Mouse (Mus musculus): ENCODE results near the gene Rbpjl.

Gene Rbpjl

GRCm38 (mm10) chr2:164389499-164389898, 13.4 kb upstream of the Rbpjl start:
- DNase-seq (ENCODE audit: low spot score in 2 of 2) = peak; percentile 58 to 82

DNA sequence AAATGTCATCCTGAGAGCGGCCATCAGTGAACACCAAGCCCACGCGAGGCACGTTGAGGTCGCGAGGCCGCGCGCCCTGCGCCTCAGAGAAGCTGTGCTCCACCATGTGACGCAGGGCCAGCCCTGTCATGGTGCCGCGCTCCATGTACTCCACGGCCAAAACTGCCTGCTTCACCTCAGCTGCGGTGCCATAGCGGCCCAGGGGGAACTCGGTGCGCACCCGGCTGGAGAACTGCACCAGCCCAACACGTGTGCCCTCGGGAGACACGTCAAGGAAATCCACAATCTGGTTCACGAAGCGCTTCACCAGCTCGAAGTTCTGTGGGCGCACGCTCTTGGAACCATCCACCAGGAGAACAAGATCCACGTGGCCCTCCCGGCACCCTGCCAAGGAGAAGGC, 9.8 kb upstream of the Rbpjl start:
- DNase-seq (ENCODE audit: low spot score in 2 of 2) = no peak

DNA sequence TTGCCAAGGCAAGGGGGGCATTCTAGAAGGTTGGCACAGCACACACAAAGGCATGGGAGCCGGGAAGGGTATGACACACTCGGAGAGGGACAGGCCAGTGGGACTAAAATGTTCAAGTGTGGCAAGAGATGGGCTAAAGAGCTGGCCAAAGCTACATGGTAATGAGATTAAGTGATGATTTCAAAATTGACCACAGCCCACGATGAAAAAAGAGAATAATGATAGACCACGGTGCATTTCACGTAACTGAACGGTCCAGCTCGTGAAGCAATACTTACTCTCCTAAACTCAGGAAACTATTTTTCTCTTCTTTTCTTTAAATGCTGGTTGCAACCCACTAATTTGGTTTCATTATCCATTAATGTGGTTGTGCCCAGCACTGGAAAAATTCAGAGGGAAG, 6.9 kb upstream of the Rbpjl start:
- DNase-seq (ENCODE audit: low spot score in 2 of 2) = no peak

GRCm38 (mm10) chr2:164396911-164397310, 6.0 kb upstream of the Rbpjl start:
- no peak for DNase-seq (ENCODE audit: low spot score in 2 of 2)

DNA sequence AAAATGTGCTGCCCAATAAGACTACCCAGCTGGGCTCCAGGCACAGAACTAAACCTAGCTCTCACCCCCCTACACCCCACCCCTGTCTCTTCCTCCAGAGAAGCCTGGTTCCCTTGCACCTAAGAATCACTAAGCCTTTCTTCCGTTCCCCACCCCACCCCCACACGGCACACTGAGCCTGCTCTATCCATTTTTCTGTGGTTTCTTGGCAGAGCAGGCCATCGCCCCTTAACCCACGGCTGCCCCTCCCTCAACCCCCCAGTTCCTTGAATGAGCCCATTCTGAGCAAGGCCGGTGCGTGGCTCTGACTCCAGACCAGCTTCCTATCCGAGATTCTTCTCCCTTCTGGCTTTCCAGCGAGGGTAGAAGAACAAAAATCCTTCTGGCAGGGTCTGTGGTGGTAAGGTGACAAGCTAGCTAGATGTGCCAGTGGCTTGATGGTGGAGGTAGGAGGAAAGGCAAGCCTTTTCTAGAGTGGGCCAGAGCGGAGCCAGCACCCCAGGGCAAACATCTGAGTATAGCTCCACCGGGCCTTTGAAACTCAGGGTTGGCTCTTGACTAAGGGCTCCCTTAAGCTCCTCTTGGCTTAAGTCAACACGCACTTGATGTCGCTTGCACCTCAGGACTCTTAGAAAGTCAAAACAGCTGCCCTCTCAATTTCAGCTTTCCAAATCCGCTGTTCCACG, 598 bp downstream of the Rbpjl start:
- peak; percentile 39 to 57 for DNase-seq (ENCODE audit: low spot score in 2 of 2)

DNA sequence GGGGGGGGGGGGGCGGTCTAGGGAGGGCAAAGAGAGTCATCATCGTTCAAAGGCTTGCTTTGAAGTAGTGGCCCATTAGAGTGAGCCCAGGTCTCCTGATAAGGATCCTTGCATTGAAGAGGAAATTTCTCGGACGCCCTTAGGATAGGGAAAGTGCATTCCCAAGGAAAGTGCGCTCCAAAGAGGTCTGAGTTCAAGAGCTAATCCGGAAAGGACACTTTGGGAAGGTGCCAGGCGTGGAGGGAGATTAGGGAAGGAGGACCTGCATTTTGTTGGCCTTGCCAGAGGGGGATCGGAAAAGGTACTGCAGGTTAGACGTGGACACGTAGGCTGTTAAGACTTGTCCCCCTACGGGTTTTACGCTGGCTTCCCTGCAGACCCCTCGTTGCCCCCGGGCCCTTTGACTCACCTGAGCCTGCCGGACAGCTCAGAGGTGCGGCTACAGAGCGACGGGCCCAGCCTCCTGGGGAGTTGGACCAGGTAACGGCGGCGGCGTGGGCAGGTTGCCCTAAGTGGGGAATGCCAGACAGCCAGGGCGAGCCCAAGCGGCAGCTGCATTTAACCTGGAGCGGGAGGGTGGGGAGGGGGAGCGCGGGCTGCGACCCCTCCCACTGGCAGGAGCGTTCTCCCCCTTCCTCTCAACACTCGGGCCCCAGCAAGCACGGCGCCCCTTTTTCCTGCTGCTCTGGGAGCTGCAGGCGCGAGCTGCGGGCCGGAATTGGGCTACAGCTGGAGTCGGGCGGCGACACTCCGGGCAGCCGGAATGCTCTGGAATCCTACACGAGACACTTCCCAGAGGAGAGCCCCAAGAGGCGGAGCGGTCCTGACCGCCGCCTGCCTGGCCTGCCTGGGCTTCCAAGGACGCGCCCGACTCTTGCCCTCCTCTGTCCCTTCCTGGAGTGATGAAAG, 1.4 kb downstream of the Rbpjl start:
- DNase-seq (ENCODE audit: low spot score in 2 of 2) = no peak

- no peak for DNase-seq (ENCODE audit: low spot score in 2 of 2)
These were observed 2.1 kb downstream of the Rbpjl start, which contains the start of gene Matn4 for GRCm38 (mm10) chr2:164405060-164405459. Gene Matn4 (minus strand): TSS chr2:164405160.

DNA sequence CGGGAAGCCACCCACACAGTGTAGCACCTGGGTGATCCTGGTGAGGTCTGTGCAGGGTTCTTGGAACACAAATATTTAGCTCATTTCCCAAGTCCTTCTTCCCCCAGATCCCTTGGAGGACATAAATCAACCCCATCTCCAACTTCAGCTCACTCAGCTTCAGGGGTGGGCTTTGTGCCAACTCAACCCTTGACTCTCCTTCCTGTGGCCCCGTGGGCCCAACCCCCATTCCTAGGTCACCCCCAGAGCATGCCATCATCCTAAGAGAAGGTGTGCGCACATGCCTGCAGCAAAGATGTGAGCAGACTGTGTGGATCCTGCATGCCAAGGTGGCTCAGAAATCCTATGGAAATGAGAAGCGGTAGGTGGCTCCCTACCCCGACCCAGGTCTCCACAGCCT, 2.6 kb downstream of the Rbpjl start:
- no peak for DNase-seq (ENCODE audit: low spot score in 2 of 2)

DNA sequence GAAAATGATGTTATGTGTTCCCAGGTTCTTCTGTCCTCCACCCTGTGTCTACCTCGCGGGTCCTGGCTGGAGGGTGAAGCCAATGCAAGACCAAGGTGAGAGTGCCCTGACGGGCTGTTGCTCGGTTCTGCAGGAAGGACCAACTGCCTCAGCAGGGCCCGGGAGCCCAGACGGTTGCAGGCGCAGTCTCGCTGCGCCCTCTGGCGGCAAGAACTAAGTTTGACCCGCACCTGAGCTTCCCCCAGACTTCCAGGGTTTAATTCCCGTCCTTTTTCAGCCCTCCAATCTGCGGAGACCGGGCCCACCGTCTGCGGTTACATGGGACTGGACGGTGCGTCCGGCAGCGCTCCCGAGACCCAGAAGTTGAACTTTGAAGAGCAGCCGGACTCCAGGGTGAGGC, 4.8 kb downstream of the Rbpjl start:
- peak in 1 of 2 experiments; percentile 64 for DNase-seq (ENCODE audit: low spot score in 2 of 2)

DNA sequence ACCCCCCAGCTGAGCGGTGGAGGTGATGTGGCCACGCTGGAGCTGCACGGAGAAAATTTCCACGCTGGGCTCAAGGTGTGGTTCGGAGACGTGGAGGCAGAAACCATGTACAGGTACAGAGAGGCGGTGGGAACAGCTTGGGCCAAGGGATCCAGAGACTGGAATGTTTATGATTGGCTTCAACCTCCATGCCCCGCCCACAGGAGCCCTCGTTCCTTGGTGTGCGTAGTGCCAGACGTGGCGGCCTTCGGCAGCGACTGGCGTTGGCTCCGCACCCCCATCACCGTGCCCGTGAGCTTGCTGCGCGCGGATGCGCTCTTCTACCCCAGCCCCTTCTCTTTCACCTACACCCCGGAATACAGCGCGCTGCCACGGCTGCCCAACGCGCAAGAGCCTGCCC, 11.2 kb downstream of the Rbpjl start:
- DNase-seq (ENCODE audit: low spot score in 2 of 2) = no peak

DNA sequence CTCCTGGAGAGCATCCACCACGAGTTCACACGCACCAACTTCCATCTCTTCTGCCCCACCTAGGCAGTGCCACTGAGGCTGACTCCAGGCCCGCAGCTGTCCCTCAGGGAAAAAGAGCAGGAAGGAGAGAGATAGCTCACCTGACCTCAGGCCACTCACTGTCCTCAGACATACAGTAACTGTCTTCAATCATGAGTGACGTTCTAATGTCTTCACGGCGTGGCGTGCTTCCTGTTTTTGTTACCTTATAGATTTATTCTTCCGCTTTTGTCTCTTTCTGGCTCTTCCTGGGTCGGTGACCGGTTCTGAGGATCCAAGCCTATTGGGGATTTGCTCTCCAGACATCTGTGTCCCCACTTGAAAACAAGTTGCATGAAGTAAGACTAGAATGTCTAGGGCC, 11.6 kb downstream of the Rbpjl start:
- DNase-seq (ENCODE audit: low spot score in 2 of 2) = no peak

- DNase-seq (ENCODE audit: low spot score in 2 of 2) = no peak
These were observed 14.3 kb downstream of the Rbpjl start for GRCm38 (mm10) chr2:164417198-164417597.

DNA sequence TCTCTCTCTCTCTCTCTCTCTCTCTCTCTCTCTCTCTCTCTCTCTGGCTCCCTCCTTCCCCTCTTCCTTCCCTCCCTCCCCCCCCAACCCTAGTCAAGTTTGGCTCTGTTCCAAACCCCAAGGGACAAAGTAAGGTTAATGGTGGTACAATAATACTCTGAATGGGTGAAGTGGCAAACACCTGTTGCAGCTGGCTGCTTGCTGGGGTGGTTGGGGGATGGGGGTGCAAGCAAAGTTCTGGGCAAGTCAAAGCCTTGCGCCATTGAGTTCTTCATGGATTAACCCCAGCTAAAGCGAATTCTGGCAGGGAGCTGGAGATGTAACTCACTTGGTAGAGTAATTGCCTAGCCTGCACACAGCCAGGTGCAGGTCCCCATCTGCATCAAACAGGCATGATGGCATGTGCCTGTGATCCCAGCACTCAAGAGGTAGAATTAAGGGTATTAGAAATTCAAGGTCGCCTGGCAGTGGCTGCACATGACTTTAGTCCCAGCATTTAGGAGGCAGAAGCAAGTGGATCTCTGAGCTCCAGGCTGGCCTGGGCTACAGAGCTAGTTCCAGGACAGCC, 15.5 kb downstream of the Rbpjl start:
- no peak for DNase-seq (ENCODE audit: low spot score in 2 of 2)

DNA sequence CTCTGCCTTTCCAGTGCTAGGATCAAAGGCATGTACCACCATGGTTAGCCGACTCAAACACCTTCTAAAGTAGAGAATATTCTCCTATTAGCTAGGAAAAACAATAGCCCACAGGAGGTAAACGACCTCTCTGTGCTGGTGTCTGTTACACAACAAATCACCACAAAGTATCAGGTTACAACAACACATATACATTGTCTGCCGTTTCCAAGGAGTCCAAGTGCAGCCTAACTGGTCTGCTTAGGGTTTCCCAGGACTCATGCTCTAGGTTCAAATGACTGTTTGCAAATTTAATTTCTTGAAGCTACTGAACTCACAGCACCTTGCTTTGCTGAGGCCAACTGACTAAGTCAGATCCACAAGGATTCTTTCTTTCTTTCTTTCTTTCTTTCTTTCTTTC, 16.5 kb downstream of the Rbpjl start:
- no peak for DNase-seq (ENCODE audit: low spot score in 2 of 2)

GRCm38 (mm10) chr2:164421306-164421705, 18.4 kb downstream of the Rbpjl start:
- DNase-seq (ENCODE audit: low spot score in 2 of 2) = no peak

- no peak for DNase-seq (ENCODE audit: low spot score in 2 of 2)
These were observed 19.0 kb downstream of the Rbpjl start for GRCm38 (mm10) chr2:164421979-164422378.

DNA sequence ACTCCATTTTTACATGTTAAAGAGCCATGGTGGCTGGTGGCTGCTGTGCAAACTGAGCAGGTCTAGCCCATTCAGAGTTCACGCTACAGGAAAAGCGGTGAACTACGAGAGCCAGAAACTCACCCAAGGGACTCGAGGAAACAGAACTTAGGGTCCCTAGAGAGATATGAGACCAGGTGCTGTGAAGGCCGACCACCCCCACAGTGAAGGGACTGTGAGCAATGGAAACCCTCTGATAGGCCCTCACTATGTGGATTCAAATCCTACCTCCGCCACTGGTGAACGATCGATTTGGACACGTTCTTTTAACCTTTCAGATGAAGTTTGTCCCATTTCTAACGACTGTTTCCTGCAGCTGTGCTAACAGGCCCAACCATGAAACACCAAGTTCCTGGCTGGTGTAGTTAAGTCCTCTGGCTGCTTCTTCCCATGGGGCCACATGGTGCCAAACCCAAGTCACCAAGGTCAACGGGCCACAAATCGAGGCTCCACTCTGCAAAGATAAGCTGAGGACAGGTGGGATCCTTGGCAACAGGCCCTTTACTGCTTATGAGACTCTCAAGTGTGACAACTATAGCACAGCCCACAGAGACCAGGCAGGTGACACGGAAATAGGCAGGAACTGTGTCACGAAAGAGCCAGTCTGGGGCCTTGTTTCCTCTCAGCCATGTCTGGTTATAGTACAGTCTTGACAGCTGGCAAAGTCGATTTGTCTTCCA, 19.9 kb downstream of the Rbpjl start:
- no peak for DNase-seq (ENCODE audit: low spot score in 2 of 2)

DNA sequence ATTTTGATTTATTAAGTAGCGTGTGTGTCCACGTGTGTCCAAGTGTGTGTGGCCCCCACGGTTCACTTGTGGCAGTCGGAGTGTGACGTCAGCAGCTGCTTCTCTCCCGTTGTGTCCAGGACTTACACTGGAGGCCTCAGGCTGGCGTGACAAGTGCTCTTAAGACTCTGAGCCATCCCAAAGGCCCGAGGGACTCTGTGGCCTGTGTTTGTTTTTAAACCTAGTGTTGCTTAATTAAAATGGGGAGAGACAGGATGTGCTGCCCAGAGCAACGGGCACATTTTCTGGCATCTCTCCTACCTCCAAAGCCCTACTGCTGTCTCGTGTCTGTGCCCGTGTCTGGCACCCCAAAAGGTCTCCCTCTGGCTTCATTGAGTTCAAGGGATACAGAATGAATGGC, 20.5 kb downstream of the Rbpjl start:
- no peak for DNase-seq (ENCODE audit: low spot score in 2 of 2)

DNA sequence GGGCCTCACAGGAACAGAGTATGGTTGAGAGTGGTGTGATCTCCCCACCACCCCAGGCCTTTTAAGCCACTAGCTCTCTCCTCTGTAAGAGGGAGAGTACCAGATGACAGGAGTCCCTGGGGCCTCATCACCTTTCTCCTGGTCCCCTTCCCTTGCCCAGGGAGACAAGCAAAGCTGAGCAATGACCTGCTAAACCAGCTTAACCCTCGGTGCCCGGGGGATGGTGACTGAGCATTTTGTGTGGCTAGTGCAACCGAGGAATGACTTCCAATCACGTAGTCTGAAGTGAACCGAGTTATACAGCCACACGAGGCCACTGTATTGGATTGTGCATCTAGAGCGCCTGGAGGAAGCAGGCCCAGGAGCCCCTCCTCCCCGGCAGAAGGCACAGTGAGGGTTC, 21.5 kb downstream of the Rbpjl start:
- DNase-seq (ENCODE audit: low spot score in 2 of 2) = no peak

DNA sequence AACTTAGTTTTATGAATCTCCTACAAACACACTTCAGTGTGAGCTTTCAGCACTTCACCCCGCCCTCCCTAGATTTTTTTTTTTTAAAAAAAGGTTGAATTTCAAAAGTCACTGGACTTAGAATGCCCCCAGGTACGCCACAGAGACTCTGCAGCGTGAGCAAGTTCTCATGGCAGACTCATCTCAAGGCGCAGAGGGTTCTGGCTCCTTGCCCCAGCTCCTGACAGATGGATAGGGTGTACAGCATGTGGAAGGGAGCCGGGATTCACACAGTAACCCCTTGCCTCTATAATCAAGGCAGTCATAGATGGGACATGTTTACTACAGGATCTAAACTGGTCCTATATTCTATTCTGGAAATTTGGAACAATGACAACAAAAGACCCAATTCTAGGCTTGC, 22.5 kb downstream of the Rbpjl start:
- no peak for DNase-seq (ENCODE audit: low spot score in 2 of 2)

DNA sequence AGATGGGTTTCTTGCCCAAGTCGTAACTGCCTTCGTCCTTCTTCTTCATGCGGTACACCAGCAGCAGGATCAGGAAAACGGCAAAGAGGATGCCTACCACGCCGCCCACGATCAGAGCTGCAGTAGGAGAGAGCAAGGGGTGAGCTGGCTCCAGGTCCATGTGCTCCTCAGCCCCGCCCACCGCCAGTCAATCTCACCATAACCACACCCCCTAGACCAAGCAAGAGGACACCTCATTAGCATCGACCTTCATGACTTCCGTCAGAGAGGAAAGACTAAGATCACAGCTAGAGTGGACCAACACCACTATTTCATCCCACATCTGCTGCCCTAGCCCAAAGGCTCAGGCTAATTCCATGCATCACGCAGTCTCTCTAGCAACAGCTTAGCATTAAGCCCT, 23.2 kb downstream of the Rbpjl start:
- DNase-seq (ENCODE audit: low spot score in 2 of 2) = no peak

GRCm38 (mm10) chr2:164426952-164427351, 24.0 kb downstream of the Rbpjl start:
- no peak for DNase-seq (ENCODE audit: low spot score in 2 of 2)

Measured in frontal cortex, postnatal 10 days (tissue).